Mouse (Mus musculus) liver, adult (tissue): ENCODE results near the gene Def8.

Experiments
- GATA4 ChIP-seq: IDR thresholded peaks from 2 replicates; pipeline ENCODE4 v1.6.1; 2014; ENCODE audit warnings: mild to moderate bottlenecking, low read length; ENCODE audit not compliant: insufficient replicate concordance

Def8 gene

DNA sequence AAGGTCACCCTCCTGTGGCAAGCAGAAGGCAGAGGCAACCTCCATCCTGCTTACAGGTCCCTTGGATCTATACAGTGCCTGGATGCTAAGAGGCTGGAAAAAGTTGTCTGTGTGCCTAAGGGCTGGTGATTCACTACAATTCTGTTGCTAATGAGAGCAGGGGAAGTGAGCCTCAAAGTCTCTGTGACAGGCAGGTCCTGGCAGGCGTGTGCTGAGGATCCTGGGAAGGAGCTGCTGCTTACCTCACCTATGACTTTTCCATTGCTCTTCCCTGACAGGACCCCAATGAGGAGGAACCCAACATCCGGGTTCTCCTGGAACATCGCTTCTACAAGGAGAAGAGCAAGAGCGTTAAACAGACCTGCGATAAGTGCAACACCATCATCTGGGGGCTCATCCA is 30.6 kb downstream of the Def8 start:
- no peak for TF ChIP-seq GATA4

DNA sequence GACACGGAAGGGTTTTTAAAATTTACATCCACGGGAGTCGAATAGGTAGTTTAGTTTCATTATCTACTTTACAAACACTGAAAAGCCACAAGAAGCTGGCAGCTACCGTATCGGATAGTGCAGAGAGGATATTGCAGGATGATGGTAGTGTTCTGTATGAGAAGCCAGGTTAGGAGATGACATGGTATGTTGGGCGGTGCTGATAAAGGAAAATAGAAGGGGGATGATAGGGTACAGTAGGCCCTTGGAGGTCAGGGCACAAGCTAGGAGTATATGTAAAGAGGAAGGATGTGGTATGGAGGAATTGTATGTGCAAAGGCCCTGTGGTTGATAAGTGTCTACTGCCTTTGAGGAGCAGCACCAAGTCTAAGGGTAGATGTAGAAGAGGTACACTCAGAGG is 31.2 kb downstream of the Def8 start:
- no peak for TF ChIP-seq GATA4

DNA sequence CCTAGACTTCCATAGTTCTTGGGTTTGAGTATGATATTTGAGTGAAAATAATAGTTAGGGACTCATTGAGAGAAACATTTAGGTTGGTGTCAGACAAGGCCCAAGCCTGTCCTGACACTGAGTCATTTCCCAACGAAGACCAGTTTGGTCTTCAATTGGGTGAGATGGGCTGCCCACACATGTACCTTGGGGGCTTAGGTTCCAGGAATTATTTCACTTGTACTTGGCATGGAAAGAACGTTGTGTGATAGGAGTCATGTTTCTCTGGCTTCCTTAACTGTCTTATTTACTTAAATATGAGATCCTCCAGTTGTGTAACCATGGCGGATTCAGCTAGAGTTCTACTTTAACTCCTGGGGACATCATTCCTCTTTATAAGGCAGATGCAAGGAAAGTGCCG is 40.3 kb downstream of the Def8 start:
- TF ChIP-seq GATA4: no peak

DNA sequence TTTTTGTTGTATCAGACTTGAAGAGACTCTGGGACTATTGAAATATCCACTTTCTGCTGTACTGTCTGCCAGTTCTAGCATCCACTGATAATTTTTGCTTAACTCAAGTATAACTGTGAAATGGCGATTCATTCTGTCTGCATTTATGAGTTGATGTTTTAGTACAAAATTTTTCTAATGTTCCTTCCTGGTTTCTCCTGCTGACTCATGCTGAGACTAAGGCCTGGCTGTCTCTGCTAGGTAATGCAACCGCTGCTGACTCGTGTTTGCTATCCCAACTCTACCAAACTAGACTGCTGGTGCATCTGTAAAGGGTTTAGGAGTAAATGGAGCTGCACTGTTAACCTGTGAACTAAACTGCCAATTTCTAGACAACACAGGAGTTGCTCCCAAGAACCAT is 44.1 kb downstream of the Def8 start:
- no peak for TF ChIP-seq GATA4

DNA sequence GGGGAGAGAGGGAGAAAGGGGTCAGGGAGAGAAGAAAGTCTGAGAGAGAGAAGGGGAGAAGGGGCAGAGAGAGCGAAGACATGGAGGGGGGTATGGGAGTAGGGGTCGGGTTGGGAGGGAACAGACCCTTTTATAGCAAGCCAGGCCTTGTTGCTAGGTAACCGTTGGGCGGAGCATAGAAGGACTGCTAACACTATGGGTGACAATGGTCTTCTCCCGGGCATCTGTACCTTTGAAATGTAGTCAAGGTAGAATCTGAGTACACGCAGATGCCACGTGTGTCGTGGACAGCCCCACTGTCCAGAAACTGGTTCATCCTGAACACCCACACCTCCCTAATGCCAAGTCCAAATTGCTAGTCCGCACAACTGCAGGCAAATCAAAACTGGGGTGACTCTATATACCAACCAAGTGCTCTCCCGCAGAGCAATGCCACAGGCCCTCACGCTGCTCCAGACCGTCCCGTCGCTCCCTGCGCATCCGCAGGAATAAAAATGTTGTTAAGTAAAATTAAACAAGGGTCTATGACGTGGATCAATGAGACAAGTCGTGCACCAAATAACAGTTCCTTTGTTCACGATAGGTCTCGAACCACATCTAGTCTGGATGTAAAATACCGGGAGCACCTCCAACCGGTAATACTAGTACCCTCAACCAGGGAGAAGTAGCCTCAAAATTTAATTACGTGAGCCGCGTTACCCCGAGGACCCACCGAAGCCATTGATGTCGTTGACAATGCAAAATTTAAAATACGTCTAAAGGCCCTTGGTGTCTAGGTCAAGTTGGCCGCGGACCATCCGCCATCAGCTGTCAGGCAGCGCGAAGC is 53.8 kb downstream of the Def8 start:
- TF ChIP-seq GATA4: no peak

DNA sequence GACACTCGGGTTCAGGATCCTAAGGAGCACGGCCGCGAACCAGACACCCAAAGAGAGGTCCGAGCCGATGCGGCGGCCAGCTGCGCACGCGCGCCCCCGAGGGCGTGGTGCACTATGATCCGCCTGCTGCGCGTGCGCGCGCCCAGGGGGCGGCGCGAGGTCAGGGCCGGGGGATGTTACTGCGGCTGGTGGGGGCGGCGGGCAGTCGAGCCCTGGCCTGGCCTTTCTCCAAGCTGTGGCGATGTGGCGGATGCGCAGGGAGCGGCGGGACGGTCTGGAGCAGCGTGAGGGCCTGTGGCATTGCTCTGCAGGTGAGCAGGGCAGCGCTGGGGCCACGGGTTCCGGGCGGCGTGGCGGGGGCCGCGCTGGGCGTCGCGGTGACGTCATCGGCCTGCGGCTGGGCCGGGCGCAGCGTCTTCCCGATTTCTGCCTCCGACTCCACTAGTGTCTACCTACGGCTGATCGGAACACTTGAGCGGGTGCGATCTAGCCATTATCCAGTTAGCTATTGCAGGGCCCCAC is 54.5 kb downstream of the Def8 start, which contains the start of gene Afg3l1:
Gene Afg3l1, plus strand, starts transcription at position 167 of the 522 bp plus-strand sequence.
- TF ChIP-seq GATA4: peak; percentile 33; the same call in 1 of the 2 replicates

DNA sequence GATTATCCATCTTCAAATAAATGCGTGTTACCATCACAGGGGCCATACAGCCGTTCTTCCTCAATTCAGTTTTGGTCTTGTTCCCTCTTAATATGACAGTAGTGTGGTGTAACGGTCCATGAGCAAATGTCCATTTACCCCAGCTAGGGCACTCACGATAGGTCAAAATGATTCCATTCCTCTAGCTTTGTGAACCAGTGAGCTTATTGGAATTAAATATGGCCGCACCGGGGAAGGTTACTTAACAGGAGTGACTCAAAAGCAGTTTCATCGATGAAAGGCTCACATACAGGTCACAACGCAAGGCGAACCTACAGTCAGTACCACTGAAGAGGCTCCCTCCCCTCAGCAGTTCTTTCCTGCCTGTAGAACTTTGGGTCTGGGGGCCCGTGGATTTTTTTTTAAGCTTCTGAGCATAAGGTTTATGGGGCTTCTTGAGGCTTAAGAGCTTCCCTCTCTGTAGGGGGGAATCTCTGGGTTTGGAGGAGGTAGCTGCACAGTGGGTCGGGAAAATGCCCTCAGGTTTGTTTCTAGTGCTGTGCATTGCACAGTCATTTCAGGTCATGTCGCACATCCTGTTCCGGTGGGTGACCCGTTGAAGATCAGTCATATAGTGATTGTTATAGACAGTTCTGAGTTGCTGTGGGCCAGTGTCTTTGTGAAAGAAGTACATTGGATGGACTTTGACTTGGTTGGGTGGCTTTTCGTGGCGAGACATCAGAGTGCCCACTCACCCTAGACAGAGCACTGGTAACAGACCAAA is 55.3 kb downstream of the Def8 start:
- TF ChIP-seq GATA4: no peak

DNA sequence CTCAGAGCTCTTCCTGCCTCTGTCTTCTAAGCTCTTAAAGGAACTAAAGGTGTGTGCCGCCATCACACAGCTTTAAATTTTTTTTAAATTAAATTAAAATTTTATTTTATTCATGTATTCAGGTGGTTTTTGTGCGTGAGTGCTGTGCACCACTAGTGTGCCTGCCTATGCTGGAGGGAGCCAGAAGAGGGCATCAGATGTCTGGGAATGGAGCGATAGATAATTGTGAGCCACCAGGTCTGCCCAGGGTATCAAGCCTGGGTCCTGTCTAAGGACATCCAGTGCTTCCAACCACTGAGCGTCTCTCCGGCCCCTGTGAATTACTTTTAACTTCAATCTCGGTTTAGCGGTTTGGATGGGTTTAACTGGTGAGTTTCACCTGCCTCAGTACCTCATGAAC is 59.3 kb downstream of the Def8 start:
- no peak for TF ChIP-seq GATA4

DNA sequence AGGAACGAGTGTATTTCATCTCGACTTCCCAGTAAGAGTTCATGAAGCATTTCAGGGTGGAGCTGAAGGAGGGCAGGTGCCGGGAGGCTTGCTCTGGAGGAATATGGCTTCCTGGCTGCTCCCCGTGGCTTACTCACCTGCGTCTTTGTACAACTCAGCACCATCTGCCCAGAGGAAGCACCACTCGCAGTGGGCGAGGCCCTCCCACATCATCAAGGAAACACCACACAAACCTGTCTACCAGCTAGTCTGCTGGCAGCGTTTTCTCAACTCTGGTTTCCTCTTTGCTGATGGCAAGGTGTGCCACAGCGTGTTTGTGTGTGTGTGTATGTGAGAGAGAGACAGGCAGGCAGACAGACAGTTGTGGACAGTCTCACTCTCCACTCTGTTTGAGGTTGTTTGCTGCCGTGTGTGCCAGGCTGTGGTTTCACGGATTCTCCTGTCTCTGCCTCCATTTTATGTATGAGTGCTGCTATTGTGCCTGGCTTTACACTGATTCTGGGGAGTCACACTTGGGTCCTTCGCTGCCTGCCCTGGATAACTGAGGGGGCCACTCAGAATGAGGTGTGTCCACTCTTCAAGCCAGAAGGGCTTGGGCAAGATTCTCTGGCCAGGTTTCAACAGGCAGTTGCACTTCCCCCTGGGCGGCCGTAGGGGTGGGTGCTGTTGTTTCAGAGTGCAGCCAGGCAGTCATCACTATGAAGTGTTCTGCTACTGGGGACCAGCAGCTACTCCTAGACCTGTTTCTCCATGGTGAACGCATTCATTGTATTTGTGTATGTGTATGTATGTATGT is 68.2 kb downstream of the Def8 start:
- TF ChIP-seq GATA4: no peak

DNA sequence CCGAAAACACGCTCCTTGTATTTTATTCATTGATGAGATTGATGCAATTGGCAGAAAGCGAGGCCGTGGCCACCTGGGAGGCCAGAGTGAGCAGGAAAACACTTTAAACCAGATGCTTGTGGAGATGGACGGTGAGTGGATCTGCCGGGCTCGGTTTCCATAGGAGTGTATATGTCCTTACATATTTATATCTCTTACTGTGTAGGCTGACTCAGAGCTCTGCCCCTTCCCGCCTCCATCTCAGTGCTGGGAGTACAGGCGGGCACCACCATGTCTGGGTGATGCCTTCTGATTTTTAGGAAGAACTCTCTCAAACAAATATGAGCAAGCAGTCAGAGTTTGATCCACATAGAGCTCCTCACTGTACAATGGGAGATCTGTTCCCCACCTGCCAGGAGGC is 69.6 kb downstream of the Def8 start:
- no peak for TF ChIP-seq GATA4

DNA sequence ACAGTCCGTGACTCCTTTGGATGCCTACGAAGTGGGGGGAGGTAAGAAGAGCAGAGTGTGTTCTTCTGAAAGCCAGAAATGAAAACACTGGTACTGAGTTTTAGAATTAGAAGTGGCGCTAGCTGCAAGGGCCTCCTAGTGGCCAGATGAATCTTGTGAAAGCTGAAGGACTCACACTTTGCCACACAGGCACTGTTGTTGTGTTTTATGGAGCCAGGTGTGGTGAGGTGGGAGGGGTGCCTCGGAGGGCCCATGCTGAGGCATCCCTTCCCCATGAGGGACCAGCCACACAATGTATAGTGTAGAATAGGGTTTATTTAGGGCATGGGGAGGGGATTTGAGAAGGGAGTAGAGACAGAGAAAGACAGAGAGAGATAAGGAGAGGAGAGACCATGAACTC is 74.4 kb downstream of the Def8 start:
- TF ChIP-seq GATA4: no peak

DNA sequence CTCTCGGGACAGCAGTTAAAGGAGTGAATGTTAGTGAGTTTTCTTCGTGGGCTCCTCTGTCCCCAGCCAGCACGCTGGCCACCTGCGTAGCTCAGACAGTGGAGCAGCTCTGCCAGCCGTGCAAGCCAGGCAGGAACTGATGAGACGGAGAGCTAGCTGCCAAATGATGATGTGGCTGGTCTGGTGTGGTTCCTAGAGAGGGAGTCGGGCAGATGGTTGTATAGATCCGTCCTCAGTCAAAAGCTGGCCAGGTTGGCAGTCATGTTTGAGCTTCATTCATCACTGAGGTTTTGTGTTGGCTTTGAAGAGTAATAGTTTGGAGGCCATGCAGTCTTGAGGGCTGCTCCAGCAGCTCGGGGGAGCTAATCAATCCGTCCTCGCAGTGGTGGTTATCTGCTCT is 75.6 kb downstream of the Def8 start:
- TF ChIP-seq GATA4: no peak

DNA sequence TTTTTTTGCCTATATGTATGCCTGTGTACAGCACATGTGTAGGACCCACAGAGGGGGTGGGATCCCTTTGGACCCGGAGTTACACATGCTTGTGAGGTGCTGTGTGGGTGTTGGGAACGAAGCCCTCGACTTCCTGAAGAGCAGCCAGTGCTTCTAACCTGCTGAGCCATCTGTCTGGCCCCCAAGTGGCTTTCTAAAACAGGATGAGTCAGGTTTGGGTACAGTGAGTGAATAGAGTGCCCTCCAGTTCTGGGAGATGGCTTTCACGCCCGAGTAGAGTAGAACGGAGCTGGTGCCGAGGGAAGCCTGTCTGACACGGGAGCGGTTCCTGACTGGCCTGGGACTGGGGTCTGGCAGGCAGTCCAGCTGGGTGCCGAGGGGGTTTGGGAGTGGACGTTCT is 76.2 kb downstream of the Def8 start:
- no peak for TF ChIP-seq GATA4

DNA sequence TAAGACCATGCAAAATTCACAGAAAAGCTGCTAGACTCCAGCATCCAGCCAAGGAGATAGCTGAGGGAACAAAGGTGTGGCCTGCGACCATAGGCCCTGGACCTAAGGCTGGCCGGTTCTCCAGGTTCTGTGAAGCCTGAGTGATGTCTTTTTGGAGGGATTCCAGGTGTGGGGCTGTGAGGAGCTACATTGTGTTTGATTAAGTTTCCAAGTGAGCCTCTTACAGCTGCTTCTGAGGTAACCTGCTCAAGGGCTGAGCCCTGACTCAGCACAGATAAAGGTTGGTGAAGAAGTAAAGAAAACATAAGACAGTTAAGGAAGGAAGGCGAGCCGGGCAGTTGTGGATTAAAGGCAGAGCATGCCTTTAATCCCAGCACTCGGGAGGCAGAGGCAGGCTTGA is 78.9 kb downstream of the Def8 start:
- TF ChIP-seq GATA4: no peak

DNA sequence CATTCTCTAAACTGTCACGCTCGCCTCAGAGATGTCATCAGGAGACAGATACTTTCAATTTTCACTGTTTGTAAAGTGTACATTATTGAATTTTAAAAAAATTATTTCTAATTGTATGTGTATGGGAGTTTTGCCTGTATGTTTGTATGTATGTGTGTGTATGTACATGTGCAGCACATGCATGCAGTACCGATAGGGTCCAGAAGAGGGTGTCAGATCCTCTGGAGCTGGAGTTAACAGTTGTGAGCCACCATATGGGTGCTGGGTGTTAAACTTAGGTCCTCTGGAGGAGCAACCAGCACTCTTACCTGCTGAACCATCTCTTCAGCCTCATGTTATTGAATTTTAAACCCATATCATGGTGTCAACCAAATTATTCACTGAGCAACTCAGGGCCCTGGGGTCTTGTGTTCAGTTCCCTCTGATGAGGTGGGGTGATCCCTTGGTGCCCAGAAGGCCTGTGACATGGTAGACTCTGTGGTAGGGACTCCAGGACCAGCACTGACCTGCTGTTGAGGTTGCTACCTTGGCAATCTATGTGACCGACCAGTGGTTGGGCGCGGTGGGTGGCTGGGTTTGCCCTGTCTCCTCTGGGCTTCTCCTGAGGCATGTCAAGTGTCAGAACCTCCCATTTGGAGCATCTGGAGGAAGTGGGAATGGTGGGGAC is 80.6 kb downstream of the Def8 start:
- TF ChIP-seq GATA4: no peak
